ENCODE assay signal across 9 mouse cellular contexts in the genomic region with DNA sequence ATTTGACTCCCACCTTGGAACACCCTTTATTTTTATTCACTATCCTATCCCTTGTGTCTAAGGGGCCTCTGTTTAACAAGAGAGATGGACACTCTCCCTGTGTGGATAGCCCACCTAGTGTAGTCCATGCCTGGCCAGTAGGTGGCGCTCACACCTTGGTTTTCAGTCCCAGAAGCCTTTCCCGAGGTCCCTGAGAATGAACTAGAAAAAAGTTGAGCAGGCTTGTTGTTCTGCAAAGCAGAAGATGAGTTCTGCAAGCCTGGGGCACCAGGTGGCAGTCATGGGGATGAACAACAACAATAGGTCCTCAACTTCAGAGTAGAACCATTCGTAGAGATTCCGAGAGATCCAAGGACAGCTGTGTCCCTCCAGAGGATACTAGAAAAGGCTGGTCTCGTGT. TPM values are rescaled to one million over a fixed set of nuclear protein-coding genes. Genes with fewer than 3 reads are reported as not detected.
A peak's percentile ranks its signal among the peaks of the same experiment; 100 is the strongest.
DNase-seq lines count a peak whose midpoint lies in the region; ATAC-seq and TF ChIP-seq lines count a peak whose summit lies in the region.
"Had no signal": no experiment of that assay in that cellular context is flagged by ENCODE, and none has a peak within 500 bp of the region (broad histone marks: within the 10 kb centered on the region; RNA-seq: fewer than 3 reads in every experiment).

No protein-coding gene starts in this region.

- H3K4me2 ChIP-seq in kidney, postnatal 0 days (ENCODE audit: low read length): no peak overlapping the region
- H3K4me2 ChIP-seq: heart, embryonic 13.5 days had no signal

- no peaks in the 10 kb centered on the region for H3K27me3 ChIP-seq in kidney, postnatal 0 days (ENCODE audit: insufficient read depth, low read length)

- no peak overlapping the region for H3K27ac ChIP-seq in left cerebral cortex, adult 2 months
- H3K27ac ChIP-seq in kidney, postnatal 0 days: no peak overlapping the region
- H3K27ac ChIP-seq: heart, embryonic 13.5 days had no signal

- H3K4me3 ChIP-seq in left cerebral cortex, adult 2 months: no peak overlapping the region
- H3K4me3 ChIP-seq in kidney, postnatal 0 days (replicated peaks; ENCODE audit: low read depth, low read length): no peak overlapping the region
- H3K4me3 ChIP-seq: heart, embryonic 13.5 days had no signal

- intact Hi-C loops in left cerebral cortex, adult 2 months (cut with DNase I): loop anchor here (5.0 kb wide), 1 partner anchor 57 kb away; no protein-coding TSS in a partner anchor

- H3K9ac ChIP-seq in kidney, postnatal 0 days (ENCODE audit: low read depth, low read length): no peak overlapping the region
- H3K9ac ChIP-seq: heart, embryonic 13.5 days had no signal

- peak; percentile 59 for TF ChIP-seq CTCF in left cerebral cortex, adult 2 months (IDR thresholded peaks at IDR 0.05)
- peak; percentile 78 for TF ChIP-seq CTCF in kidney, postnatal 0 days (IDR thresholded peaks at IDR 0.05; ENCODE audit: low read depth)

- H3K36me3 ChIP-seq in kidney, postnatal 0 days (ENCODE audit: insufficient read depth, low read length): no peaks in the 10 kb centered on the region; the same call in 1 of the 2 replicates

- DNase-seq in CD4-positive, CD25-positive, alpha-beta regulatory T cell, adult 2 months (ENCODE audit: low read depth, low spot score): peak; percentile 74
- peak in 1 of 2 experiments; percentile 25 for DNase-seq in left cerebral cortex, adult 2 months (ENCODE audit: extremely low spot score in 1 of 2, low spot score in 2 of 2)
- DNase-seq in left cerebral cortex, adult 8-10 months (ENCODE audit: low spot score in 2 of 2): no peak
- DNase-seq in c-Kit-positive CD71-negative TER-119-negative erythroid progenitor cells, embryonic 14.5 days (ENCODE audit: low read depth): peak; percentile 38
- peak; percentile 77 for DNase-seq in kidney, postnatal 0 days (ENCODE audit: low spot score)
- DNase-seq in lung, postnatal 36 days: peak; percentile 71
- DNase-seq in thymus, postnatal 36 days: peak; percentile 63 to 67

- 75% methylated on average over 5 of the region's 5 CpGs for WGBS in kidney, postnatal 0 days

- no peak for ATAC-seq in CD4-positive, CD25-positive, alpha-beta regulatory T cell, adult 4 months
- ATAC-seq in kidney, postnatal 0 days (replicated peaks; ENCODE audit: low FRiP score, low read depth): no peak

- H3K9me3 ChIP-seq in kidney, postnatal 0 days (replicated peaks; ENCODE audit: low read length): no peaks in the 10 kb centered on the region
- H3K9me3 ChIP-seq: heart, embryonic 13.5 days had no signal

- no peaks in the 10 kb centered on the region for H3K4me1 ChIP-seq in kidney, postnatal 0 days (replicated peaks; ENCODE audit: insufficient read depth, low read length)

RNA-seq across cellular contexts. Expression of gene Mki67, which starts 35.8 kb away (rescaled TPM):
- polyA plus RNA-seq in CD4-positive, CD25-positive, alpha-beta regulatory T cell, adult 4 months (2017; shearing (Covaris generic)): 10 to 100 TPM in 1 of 2 experiments, 1 to 10 TPM in 1; 7.5 to 10.7 TPM
- under 1 TPM; 0.35 to 0.41 TPM for total RNA-seq in left cerebral cortex, adult 2 months (2021)
- 1 to 10 TPM in 2 of 4 experiments, under 1 TPM in 2; 0.52 to 1.6 (median 0.84) TPM for total RNA-seq in left cerebral cortex, adult 8-10 months (2022)
- polyA plus RNA-seq in kidney, postnatal 0 days (2015; fragmentation: Nextera tagmentation; extraction: Ambion mirVana): 15.4 and 15.6 TPM in 2 replicates

Comparison
In these comparisons a context has a peak if more than half of its experiments do, and no peak if none do; other contexts are left out.
1. DNase-seq: peak in CD4-positive, CD25-positive, alpha-beta regulatory T cell, adult 2 months (single experiment), c-Kit-positive CD71-negative TER-119-negative erythroid progenitor cells, embryonic 14.5 days (single experiment), kidney, postnatal 0 days (single experiment), lung, postnatal 36 days (single experiment) and thymus, postnatal 36 days (2 of 2); none in left cerebral cortex, adult 8-10 months (0 of 2).